Comparison of ENCODE assay signal across 18 mouse cellular contexts in genomic region chr8:91124315-91124714, GRCm38 (mm10). TPM values are rescaled to one million over a fixed set of nuclear protein-coding genes. Genes with fewer than 3 reads are reported as not detected.
DNase-seq lines count a peak whose midpoint lies in the region; ATAC-seq and TF ChIP-seq lines count a peak whose summit lies in the region.
"Had no signal": no experiment of that assay in that cellular context is flagged by ENCODE, and none has a peak within 500 bp of the region (broad histone marks: within the 10 kb centered on the region; RNA-seq: fewer than 3 reads in every experiment).

No protein-coding gene starts in this region.

- WGBS in intestine, postnatal 0 days, result 72% methylated on average over 5 of the region's 5 CpGs
- WGBS in intestine, embryonic 15.5 days, result 85% methylated on average over 5 of the region's 5 CpGs

- peak; percentile 82 for ATAC-seq in intestine, postnatal 0 days
- ATAC-seq in intestine, embryonic 15.5 days, result no peak
- ATAC-seq: activated CD4-positive, CD25-positive, alpha-beta regulatory T cell, adult 4 months; forebrain, embryonic 15.5 days had no signal

- no peaks in the 10 kb centered on the region for H3K9me3 ChIP-seq in intestine, postnatal 0 days (ENCODE audit: control insufficient read depth)
- no peaks in the 10 kb centered on the region for H3K9me3 ChIP-seq in intestine, embryonic 15.5 days
- H3K9me3 ChIP-seq: embryonic facial prominence, embryonic 12.5 days; forebrain, embryonic 15.5 days; heart, embryonic 13.5 days had no signal

- H3K4me2 ChIP-seq in intestine, postnatal 0 days (replicated peaks; ENCODE audit: low read depth), result no peak overlapping the region
- no peak overlapping the region for H3K4me2 ChIP-seq in intestine, embryonic 15.5 days (replicated peaks)
- H3K4me2 ChIP-seq: embryonic facial prominence, embryonic 12.5 days; forebrain, embryonic 15.5 days; heart, embryonic 13.5 days had no signal

- H3K27me3 ChIP-seq in intestine, postnatal 0 days (replicated peaks; ENCODE audit: control insufficient read depth, insufficient read depth, low read length), result no peaks in the 10 kb centered on the region
- H3K27me3 ChIP-seq in intestine, embryonic 15.5 days (replicated peaks), result no peaks in the 10 kb centered on the region
- H3K27me3 ChIP-seq: embryonic facial prominence, embryonic 12.5 days; forebrain, embryonic 15.5 days; heart, embryonic 13.5 days had no signal

- no peaks in the 10 kb centered on the region for H3K4me1 ChIP-seq in intestine, postnatal 0 days (replicated peaks; ENCODE audit: control insufficient read depth, insufficient read depth, low read length)
- no peaks in the 10 kb centered on the region for H3K4me1 ChIP-seq in intestine, embryonic 15.5 days (replicated peaks)
- H3K4me1 ChIP-seq: embryonic facial prominence, embryonic 12.5 days; forebrain, embryonic 15.5 days; heart, embryonic 13.5 days had no signal

- H3K36me3 ChIP-seq in intestine, postnatal 0 days (ENCODE audit: control insufficient read depth, insufficient read depth), result peaks cover 84% of the 10 kb centered on the region
- H3K36me3 ChIP-seq in intestine, embryonic 15.5 days, result peaks cover 41% of the 10 kb centered on the region

- peak; percentile 64 to 70 for DNase-seq in kidney, adult 8-10 months
- no peak for DNase-seq in kidney, postnatal 10 days
- DNase-seq in kidney, postnatal 25 days, result peak; percentile 56 to 79
- DNase-seq in yolk sac, embryonic 10.5 days (ENCODE audit: low spot score), result peak; percentile 40
- no peak for DNase-seq in right cerebral cortex, postnatal 14 days
- no peak for DNase-seq in liver
- DNase-seq: adrenal gland, postnatal 14 days; cerebellum, adult 11-12 months; cerebellum, adult 9-10 months; cerebellum, postnatal 25 days; gastrocnemius, postnatal 14 days; heart, postnatal 36 days had no signal

- peak overlapping the region; percentile 1; the same call in 1 of the 2 replicates for H3K27ac ChIP-seq in intestine, postnatal 0 days (ENCODE audit: low read depth, low read length)
- no peak overlapping the region for H3K27ac ChIP-seq in intestine, embryonic 15.5 days
- H3K27ac ChIP-seq: embryonic facial prominence, embryonic 12.5 days; forebrain, embryonic 15.5 days; heart, embryonic 13.5 days had no signal

- H3K9ac ChIP-seq in intestine, postnatal 0 days (ENCODE audit: low read depth, low read length), result no peak overlapping the region
- no peak overlapping the region for H3K9ac ChIP-seq in intestine, embryonic 15.5 days
- H3K9ac ChIP-seq: embryonic facial prominence, embryonic 12.5 days; forebrain, embryonic 15.5 days; heart, embryonic 13.5 days had no signal

- TF ChIP-seq CTCF in intestine, postnatal 0 days (IDR thresholded peaks at IDR 0.05; ENCODE audit: low read depth), result no peak

- H3K4me3 ChIP-seq in intestine, postnatal 0 days (ENCODE audit: low read depth, low read length), result no peak overlapping the region
- H3K4me3 ChIP-seq in intestine, embryonic 15.5 days (replicated peaks), result no peak overlapping the region
- H3K4me3 ChIP-seq: embryonic facial prominence, embryonic 12.5 days; forebrain, embryonic 15.5 days; heart, embryonic 13.5 days had no signal

RNA-seq across cellular contexts. Expression of gene Rbl2, which starts 54.5 kb away (rescaled TPM):
- polyA plus RNA-seq in intestine, postnatal 0 days (2015; fragmentation: Nextera tagmentation; extraction: Ambion mirVana), result 6.5 and 7.3 TPM in 2 replicates
- polyA plus RNA-seq in intestine, embryonic 15.5 days (2015; fragmentation: Nextera tagmentation; extraction: Ambion mirVana), result 12.9 and 13.6 TPM in 2 replicates

Comparison
In these comparisons a context has a peak if more than half of its experiments do, and no peak if none do; other contexts are left out.
1. DNase-seq: peak in kidney, adult 8-10 months (2 of 2), kidney, postnatal 25 days (2 of 2) and yolk sac, embryonic 10.5 days (single experiment); none in kidney, postnatal 10 days (single experiment), right cerebral cortex, postnatal 14 days (single experiment) and liver (single experiment).